Mouse (Mus musculus): ENCODE data around the gene 4933427D14Rik. TPM values are rescaled to one million over a fixed set of nuclear protein-coding genes. Genes with fewer than 3 reads are reported as not detected.

The 4933427D14Rik gene
- total RNA-seq, 2 experiments from 2014 or later = 10.2 to 13.8 TPM

DNA sequence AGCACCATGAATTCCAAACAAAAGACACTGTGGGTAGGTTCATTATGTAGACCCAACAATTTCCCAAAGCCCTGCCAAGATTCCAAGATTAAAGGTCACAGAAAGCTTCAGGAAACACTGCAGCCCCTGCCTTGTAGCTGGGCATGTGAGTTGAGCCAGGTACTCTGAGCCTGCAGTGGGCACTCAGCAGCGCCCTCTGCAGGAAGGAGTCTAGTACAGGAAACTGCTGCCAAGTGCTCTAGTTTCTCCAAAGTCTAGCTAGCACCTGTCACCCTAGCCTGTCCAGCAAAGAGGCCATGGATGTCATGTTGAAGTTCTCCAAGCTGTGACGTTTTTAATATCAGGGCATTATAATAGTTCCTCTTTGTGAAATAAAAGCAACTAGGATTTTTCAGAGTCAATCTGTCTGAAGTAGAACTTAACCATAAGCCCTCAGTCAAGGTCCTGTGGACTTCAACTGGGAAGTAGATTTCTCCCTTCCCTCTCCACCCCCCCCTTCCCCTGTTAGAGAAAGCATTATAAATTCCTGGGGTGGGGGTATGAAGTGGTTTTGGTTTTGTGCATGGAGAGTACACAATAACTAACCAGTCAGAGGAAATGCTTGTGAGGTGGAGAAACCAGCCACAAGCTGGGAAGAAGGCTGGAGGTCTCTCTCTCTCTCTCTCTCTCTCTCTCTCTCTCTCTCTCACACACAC, 61.9 kb downstream of the 4933427D14Rik start:
- DNase-seq (ENCODE audit: low spot score in 2 of 2) = no peak

DNA sequence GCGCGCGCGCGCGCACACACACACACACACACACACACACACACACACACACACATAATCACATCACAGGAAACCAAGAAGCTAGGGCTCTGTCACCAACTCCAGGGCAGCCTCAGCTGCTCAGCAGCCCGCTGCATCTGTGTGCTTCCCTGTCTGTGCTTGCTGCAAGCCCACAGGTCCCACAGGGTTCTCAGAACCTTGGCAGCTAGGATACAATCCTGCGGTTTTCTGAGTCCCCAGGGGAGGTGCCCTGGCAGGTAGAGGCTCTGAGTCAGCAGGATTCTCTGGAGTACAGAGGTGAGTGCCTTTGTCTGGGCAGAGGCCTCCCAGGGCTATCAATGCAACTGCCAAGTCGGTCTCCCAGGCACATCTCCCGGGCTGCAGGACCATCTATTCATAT, 64.4 kb downstream of the 4933427D14Rik start:
- DNase-seq (ENCODE audit: low spot score in 2 of 2) = no peak

DNA sequence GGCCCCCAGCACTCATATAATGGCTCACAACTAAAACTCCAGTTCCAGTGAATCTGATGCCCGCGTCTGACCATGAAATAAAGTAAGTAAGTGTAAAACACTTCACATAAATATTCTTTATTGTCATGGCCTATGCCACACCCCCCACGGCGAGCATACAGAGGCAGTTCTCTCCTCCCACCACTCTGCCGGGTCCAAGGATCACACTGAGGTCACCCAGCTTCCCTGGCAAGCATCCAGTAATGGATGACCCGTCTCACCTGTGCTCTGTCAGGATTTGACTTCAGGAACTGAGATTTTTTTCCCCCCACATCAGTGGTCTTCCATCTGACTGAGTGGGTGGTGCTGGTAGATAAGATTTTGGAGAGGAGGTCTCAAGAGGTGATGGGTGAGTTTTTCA, 67.1 kb downstream of the 4933427D14Rik start:
- DNase-seq (ENCODE audit: low spot score in 2 of 2) = no peak

DNA sequence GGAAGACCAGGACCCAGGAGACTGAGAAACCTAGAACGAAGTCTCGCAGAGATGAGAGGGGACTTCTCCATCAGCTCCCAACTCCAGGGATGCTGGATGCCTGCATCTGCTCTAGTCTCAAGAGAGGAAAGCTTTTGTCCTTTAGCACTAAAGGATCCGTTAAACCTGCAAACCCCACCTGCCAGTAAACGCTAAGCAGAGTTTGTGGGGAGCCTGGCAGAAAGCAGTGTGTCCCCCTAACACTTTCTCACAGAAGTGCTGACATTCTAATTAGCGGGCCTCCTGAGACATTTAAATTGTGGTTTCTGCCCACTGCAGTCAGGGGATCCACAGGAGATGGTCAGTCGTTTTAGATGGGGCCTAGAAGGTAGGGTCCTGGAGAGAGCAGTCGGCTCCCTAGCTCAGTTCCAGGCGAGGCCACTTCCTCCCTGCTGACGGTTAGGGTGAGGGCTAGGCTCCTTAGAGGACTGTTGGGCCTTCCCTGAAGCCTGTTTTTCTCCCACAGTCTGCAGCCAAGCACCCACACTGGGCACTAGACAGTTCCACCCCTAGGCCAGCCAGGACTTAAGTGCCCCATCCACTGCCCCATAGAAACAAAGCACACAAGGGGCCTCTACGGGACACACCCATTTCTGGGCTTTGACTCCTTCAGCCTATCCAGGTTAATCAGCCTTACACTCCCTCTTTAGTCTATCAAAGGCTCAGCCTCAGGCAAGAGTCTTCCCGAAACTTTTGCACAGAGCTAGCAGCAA, 70.9 kb downstream of the 4933427D14Rik start:
- DNase-seq (ENCODE audit: low spot score in 2 of 2) = no peak

DNA sequence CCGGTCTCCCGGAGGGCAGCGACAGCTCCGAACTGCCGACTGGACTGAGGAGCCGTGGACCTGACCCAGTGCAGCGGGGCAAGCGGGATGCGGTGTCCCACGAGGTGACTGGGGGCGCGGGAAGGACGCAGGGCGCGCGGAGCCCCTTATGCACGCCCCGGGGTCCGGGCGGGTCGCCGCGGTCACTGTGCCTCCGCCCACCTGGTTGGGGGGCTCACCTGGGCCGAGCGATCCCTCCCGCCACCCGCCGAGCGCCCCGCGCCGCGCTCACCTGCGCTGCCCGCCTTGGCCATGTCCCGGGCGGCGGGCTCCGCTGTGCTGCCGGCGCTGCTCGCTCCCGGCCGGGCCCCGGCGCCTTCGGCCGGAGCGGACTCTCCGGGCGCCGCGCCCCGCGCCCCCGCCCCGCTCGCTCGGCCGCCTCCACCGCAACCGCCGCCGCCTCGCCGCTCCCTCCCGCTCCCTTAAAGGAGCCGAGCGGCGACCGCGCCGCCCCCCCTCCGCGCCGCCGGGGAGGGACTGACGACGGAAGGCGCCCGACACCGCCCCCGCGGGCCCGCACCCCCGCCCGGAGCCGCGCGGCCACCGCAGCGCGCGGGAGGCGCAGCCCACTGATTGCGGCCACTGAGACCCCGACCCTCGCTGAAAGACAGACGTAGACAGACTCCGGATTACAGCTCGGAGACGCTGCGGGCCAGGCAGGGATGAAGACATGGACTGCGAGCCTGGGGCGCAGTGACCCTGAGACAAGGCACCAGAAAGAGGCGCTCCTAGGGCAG, 71.7 kb downstream of the 4933427D14Rik start, which contains the start of gene Pitpnm3:
Gene Pitpnm3, minus strand, starts transcription at position 396 of the 776 bp plus-strand sequence.
- no peak for DNase-seq (ENCODE audit: low spot score in 2 of 2)

DNA sequence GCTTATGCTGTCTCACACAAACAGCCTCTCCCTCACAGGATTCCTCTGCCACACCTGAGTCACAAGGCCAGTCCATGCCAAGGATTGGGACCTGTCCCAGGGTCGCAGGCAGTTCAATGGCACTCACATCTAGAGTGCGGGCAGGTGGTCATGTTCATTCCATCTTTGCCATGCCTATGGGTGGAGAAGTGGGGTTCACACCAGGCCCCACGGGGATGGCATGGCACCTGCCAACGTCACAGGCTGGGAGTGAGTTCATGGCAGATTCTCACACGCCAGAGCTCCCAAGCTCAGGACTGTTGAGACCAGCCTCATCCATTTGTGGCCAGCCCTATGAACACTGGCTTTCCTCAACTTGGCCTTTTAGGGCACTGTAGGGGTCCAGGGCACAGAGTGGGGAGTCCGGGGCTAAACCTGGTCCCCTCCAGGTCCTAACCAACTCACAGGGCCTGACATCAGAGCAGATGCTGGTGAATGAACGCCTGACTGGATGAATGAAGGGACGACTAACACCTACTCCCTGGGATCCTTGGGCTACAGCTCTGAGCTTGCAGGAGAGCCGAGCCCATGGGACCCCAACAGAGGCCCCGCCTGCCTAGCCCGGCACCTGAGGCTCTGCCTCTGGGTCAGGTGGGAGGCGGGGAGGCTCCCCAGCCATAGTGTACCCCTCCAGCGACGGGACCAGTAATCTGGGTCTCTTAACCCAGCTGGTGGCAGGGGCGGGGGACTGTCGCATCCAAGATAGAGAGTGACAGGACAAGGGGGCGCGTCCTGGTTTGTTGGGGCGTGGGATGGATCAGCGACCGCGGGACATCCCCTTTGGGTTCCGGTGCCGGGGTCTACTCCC, 72.5 kb downstream of the 4933427D14Rik start:
- DNase-seq (ENCODE audit: low spot score in 2 of 2) = no peak

DNA sequence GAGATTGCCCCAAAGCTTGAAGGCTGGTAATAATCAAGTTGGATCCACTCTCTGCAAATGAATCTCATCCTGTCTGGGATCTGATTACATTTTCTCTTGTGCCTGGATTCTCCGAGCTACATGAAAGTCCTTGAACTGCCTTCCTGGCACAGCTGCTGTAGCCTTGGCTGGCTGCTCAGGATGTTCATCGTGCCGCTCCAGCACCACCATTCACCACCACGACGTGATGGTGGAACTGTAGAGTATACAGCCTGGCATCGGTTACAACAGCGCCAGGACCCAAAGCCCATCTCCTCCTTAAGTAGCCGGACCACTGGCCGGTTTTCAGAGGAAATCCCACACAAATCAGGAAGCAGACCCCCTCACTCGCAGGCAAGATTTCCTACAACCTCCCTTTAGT, 74.2 kb downstream of the 4933427D14Rik start:
- no peak for DNase-seq (ENCODE audit: low spot score in 2 of 2)

DNA sequence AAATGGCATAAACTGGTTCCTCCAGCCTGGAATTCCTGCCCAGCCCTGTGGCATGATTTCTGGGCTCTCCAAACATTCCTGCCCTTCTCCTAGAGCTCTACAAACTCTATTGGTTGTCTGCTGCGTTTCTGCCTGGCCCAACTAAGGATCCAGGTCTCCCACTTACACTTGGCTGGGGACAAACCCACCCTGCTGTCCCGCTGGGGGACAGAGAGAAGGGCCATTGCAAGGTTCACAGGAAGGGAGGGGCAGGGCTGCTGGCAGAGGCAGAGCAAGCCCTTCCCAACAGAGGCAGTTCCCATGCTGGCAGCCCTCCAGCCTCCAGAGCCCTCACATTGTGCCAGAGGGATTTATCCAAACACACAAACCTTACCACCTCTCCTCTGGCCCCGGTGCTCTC, 75.0 kb downstream of the 4933427D14Rik start:
- peak in 1 of 2 experiments; percentile 32 for DNase-seq (ENCODE audit: low spot score in 2 of 2)

DNA sequence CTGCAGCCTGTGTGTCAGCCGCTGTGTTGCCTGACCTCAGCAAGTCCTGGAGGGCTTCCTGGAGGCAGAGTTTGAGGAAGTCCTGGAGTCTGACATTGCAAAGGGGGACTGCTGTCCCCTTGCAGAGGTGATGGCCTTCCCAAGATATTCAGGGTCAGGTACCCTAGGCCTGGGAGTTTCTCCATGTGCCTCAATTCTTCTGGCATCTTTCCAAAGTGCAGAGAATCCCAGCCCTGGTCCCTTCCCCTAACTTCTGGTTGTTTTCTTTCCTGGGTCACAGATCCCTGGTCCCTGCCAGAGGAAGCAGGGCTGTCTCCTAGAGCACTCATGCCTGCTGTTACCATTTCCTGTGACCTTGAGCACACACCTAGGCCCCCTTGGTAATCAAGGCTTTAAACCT, 75.6 kb downstream of the 4933427D14Rik start:
- no peak for DNase-seq (ENCODE audit: low spot score in 2 of 2)

DNA sequence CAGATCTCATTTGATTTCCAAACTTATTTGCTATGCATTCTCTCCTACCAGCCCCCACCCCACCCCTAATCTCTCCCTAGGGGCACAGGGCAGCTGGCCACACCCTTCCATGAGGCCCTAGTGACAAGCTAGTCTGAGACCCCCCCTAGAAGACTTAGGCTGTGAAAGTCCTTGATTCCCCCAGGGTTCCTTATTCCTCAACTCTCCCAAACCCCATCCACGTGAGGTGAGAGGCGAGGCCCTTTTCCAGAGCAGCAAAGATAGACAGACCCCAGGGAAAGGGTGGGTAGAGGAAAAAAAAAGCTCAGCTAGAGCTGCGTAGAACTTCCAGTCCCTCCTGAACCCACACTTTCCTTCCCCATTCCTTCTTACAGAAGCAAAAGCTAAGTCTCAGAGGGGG, 76.4 kb downstream of the 4933427D14Rik start:
- no peak for DNase-seq (ENCODE audit: low spot score in 2 of 2)

DNA sequence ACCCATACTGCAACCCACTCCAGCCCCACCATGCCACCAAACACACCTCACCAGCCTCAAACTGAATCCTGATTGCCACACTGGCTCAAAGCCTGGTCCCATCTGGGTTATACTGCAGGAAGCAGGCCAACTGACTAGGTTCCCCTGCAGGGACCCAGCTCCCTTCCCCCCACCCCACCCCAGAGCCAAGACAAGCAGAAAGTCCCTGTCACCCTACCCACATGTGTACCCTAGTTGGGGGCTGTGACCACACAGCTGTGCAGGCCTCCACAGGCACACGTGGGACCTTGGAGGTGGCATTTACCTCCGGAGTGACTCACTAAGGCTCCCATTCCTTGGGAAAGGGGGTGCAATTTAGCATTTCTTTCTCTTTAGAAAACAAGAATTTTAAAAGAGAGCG, 76.8 kb downstream of the 4933427D14Rik start:
- no peak for DNase-seq (ENCODE audit: low spot score in 2 of 2)

DNA sequence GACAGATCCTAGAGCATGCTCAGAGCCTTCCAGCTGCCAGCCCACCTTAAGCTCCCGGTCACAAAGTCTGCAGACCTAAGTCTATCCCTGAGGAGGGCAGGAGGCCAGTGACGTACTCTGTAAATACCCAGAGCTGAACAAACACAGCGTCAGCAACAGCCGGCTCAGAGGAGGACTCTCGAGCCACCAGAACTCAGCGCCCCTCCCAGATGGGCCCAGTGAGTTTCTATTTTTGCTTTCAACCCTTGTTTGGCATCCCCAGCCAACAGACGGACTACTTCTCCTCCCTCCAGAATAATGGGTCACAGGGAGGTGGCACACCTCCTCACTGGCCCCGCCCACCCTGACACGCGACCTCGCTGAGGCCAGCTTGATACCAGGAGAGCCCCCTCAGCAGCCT, 77.2 kb downstream of the 4933427D14Rik start:
- DNase-seq (ENCODE audit: low spot score in 2 of 2) = no peak

DNA sequence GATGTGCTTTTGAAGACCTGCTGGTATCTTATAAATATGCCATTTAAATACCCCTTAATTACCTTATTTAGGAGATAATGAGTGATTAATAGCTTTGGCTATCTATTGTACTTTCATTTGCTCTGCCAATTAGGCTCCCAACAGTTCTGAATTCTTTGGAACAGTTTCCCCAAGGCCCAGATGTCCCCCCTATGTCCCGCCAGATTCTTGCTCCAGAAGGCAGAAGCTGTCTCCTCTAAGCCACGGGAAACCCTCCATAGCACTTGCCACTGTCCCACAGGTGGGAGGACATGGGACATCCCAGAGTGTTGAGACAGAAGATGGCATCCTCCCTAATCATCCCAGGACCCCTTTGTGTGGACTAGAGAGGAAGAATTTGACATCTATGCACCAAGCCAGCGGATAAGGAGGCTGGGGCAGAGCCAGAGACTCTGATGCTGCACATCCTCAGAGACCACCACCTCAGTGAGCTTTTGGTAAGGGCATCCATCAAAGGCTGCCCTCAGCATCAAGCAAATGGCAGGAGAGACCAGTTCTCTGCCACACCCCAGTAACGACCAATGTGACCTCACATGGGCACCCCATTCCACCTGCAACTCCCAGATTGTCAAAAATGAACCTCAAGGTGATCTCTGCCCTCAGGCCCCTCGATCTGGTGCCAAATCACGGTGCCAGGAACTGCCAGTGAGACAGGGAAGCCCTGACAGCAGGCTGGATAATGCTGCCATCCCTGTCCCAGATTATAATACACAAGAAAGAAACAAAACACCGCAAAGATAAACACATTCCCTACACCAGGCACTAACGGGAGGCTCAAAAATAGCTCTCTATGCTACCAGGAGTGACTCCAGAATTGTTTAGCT, 78.0 kb downstream of the 4933427D14Rik start:
- DNase-seq (ENCODE audit: low spot score in 2 of 2) = no peak

DNA sequence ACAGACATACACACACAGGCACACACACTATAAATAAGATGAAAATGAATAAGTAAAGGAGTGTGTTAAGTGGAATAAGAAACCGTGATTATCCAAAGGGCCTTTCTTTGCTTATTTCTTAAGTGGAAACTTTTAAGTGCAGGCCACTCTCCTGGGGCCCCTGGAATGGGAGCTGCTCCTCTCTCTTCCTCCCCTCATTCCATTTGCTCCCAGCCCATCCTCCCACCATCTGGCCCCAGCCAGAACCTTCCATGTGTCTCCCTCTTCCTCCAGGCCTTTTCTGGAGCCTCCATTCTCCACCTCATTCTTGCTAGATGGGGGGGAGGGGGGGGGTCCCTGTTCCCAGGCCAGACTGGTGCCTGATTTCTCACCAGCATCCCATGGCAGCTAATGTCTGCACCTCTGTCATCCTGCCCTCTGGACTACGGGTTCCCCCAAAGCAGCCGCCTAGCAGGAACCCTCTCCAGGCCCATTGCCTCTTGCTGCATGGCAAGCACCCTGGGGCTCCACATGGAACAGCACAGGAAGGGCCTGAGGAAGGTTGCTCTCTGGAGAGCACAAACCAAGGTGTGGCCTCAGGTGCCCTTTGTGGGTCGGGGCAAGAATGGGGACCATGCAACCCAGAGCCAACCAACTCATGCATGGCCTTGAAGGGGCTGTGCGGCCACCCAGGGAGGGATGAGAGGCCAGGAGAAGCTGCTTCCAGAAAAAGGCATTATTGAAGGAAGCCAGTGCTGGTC, 79.6 kb downstream of the 4933427D14Rik start:
- DNase-seq (ENCODE audit: low spot score in 2 of 2) = no peak

DNA sequence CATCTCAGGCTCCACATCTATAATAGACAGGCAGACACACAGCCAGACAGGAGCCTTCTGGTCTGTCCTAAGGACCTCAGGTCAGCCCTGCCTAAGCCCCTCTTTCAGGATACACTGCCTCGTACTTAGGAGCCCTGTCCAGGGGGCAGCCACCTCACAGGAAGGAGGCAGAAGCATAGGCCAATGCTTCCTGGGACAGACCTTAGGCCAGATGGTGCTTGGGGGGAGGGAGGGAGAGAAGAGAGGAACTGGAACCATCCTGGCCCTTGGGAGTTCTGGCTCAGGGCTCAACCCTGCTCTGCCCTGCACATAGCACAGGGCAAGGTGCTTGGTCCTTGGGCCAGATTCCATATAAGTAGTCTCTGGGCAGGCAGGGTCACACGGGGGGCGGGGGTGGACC, 81.5 kb downstream of the 4933427D14Rik start:
- DNase-seq (ENCODE audit: low spot score in 2 of 2) = no peak

DNA sequence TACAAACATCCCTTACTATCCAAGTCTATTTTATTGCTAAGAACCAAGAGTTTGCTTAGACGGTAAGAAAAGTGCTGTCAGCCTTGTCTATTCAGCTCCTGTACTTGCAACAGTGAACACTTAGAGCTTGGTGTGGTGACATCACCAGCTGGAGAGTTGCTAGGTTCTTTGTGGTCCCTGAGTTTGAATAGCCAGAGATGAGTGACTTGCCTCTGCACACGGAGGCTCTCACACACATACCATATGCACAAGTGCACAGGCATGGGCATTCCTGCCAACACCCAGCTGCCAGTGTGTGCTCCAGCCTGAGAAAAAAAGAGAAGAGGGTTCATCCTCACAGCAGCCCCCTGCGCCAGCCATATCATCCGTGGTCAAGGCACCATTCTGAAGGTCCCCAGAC, 83.7 kb downstream of the 4933427D14Rik start:
- DNase-seq (ENCODE audit: low spot score in 2 of 2) = no peak

DNA sequence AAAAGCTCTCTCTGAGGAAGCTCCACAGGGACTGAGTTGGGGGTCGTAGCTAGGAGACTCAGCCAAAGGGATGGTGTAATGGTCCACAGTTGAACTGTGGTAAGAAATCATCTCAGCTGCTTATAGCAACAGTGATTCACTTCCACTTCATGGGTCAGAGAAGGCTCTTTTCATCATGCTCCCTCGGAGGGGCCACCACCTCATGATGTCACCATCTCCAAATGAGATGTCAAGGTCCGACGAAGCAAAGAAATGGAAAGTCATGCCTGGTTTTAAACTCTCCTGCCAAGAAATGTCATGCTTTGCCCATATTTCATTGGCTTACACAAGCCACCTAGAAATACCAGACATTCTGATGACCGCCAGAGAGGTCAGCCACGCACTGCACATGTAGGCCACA, 86.9 kb downstream of the 4933427D14Rik start:
- DNase-seq (ENCODE audit: low spot score in 2 of 2) = no peak

DNA sequence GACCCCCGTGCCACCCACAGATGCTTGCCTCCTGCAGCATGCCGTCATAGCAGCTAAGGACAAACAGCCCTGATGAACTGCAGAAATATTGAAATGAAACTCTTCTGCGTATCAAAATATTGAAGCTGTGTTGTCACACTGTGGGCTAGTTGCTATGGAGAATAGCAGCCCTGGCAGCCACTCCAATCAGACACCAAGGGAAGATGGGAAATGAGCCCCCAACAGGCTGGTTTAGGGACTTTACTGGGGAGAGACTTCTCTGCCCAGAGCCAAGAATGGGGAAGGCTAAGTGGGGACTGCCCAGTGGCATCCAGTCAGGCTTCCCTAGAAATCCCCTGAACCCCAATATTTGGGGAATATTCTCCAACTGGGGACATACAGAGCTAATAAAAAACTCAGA, 88.6 kb downstream of the 4933427D14Rik start:
- DNase-seq (ENCODE audit: low spot score in 2 of 2) = no peak

DNA sequence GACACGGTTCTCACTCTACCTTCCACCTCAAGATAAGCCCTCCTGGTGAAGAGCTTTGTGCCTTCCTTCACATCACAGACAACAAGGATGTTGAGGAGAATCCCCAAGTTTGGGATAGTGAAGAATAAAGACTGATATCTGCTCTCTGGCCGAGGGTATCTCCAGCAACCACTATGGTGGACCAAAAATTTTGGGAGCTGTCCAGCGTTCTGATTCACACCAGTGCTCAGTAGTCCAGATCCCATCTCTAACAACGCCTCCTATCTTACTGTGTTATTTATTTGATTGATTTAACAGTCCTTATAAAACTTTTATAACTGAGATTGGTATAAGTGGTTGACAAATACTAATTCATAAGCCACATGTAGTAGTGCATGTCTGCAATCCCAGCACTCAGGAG, 94.0 kb downstream of the 4933427D14Rik start:
- DNase-seq (ENCODE audit: low spot score in 2 of 2) = no peak
